Mouse (Mus musculus) G1E (cell line): Measurements from ENCODE around the gene Aurkb. TPM values are rescaled to one million over a fixed set of nuclear protein-coding genes. Genes with fewer than 3 reads are reported as not detected.
A peak's percentile ranks its signal among the peaks of the same experiment; 100 is the strongest.

Experiments used
- ATAC-seq: 2 replicates; pipeline ENCODE4 v1.8.0; 2016; ENCODE audit warnings: mild to moderate bottlenecking; ENCODE audit not compliant: insufficient number of reproducible peaks, poor library complexity, low FRiP score, severe bottlenecking; ENCODE audit errors: extremely low read depth
- DNase-seq: peaks from one replicate; pipeline ENCODE4 v3.0.0; 2012; ENCODE audit warnings: low spot score
- H3K27me3 ChIP-seq: 2 replicates; pipeline ENCODE4 v1.6.1; 2012; ENCODE audit warnings: mild to moderate bottlenecking, low read length, inconsistent platforms; ENCODE audit not compliant: insufficient read depth
- H3K36me3 ChIP-seq: replicated peaks from 2 replicates; pipeline ENCODE3; 2012; ENCODE audit warnings: mild to moderate bottlenecking, inconsistent platforms
- H3K4me1 ChIP-seq: 2 replicates; pipeline ENCODE4 v1.6.1; 2012; ENCODE audit warnings: low read depth, low read length, inconsistent platforms, mixed read lengths; ENCODE audit not compliant: insufficient read depth
- H3K4me3 ChIP-seq: 2 replicates; pipeline ENCODE4 v1.5.1; 2012; ENCODE audit warnings: low read depth, mild to moderate bottlenecking, inconsistent platforms, low read length, moderate library complexity, mixed read lengths
- H3K9me3 ChIP-seq: replicated peaks from 2 replicates; pipeline ENCODE4 v1.6.1; 2012; ENCODE audit warnings: inconsistent platforms
- CTCF ChIP-seq: IDR thresholded peaks from 2 replicates; pipeline ENCODE4 v1.5.1; 2012; ENCODE audit warnings: low read depth, low read length, inconsistent platforms, mixed read lengths
- GATA1 ChIP-seq: IDR thresholded peaks from 2 replicates; pipeline ENCODE4 v1.6.1; 2012; ENCODE audit warnings: borderline replicate concordance, low read length, inconsistent platforms, mixed read lengths
- GATA2 ChIP-seq: IDR thresholded peaks from 2 replicates; pipeline ENCODE4 v1.6.1; 2012; ENCODE audit warnings: low read depth, low read length, inconsistent platforms, borderline replicate concordance
- POLR2AphosphoS5 ChIP-seq: IDR thresholded peaks from 2 replicates; pipeline ENCODE4 v1.6.1; 2012; ENCODE audit warnings: low read depth, low read length, inconsistent platforms; ENCODE audit not compliant: insufficient replicate concordance
- TAL1 ChIP-seq: conservative IDR thresholded peaks from 2 replicates; pipeline ENCODE4 v1.6.1; 2012; ENCODE audit warnings: low read depth, low read length, inconsistent platforms, mixed read lengths
- polyA plus RNA-seq: library from polyadenylated mRNA; stranded (reverse); fragments of >175 nt; gene quantifications from 2 replicates; pipeline ENCODE4 v1.2.3, GENCODE M21; 2012
- total RNA-seq, 2 experiments: library from RNA; stranded (forward) in 1 of 2; stranded (reverse) in 1 of 2; fragments of 200-1000 nt in 1 of 2; fragments of >200 nt in 1 of 2; fragmentation: Nextera tagmentation in 1 of 2; gene quantifications; 2 replicates each; pipeline ENCODE4 v1.2.3; 2014 to 2017

Aurkb gene
- total and polyA plus RNA-seq, 3 experiments, result 117 to 296 (median 241) TPM

DNA sequence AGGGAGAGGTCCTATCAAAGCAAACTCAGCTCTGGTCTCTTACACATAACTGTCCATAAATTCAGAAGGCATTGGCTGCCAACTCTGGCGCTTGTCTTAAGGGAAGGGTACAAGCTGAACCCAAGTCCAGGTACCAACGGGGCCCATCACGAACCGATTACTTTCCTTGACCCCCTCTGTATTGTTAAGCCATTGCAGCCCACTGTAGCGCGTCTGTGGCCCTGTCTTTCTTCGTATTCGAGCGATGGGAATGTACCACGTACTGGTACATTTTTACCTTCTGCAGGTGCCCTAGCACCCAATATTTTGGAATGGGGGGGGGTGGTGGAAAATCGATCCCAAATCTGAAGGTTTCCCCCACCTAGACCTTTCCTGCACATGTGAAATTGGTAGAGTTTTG is 26.8 kb downstream of the Aurkb start:
- ATAC-seq (no peak), DNase-seq (no peak)
- Histone ChIP-seq H3K9me3 (no peaks in the 10 kb centered on the region), H3K4me1 (peaks cover 52% of the 10 kb centered on the region), H3K36me3 (no peaks in the 10 kb centered on the region), H3K27me3 (no peaks in the 10 kb centered on the region), H3K4me3 (peak overlapping the region; percentile 61; the same call in 1 of the 2 replicates)
- TF ChIP-seq CTCF (no peak), GATA2 (no peak), TAL1 (no peak), GATA1 (no peak), POLR2AphosphoS5 (no peak)

DNA sequence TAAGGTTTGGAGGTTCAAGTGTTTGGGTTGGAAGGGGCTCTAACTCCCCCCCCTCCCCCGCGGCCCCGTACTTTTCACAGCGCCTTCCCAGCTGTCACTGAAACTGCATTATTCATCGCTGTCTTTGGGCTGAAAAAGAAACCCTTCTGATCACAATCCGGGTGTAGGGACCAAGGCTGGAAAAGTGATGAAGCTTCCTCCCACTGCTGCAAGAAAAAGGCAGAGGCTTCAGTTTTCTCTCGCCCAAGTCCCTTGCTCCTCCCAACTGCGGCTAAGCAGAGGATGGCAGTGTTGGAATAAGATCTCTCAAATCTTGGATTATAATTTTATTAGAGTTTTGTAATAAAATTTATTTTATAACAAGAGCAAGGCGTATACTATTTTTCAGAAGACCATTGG is 27.2 kb downstream of the Aurkb start:
- DNase-seq, result no peak
- ATAC-seq, result no peak
- peak overlapping the region; percentile 61; the same call in 1 of the 2 replicates for H3K4me3 ChIP-seq

DNA sequence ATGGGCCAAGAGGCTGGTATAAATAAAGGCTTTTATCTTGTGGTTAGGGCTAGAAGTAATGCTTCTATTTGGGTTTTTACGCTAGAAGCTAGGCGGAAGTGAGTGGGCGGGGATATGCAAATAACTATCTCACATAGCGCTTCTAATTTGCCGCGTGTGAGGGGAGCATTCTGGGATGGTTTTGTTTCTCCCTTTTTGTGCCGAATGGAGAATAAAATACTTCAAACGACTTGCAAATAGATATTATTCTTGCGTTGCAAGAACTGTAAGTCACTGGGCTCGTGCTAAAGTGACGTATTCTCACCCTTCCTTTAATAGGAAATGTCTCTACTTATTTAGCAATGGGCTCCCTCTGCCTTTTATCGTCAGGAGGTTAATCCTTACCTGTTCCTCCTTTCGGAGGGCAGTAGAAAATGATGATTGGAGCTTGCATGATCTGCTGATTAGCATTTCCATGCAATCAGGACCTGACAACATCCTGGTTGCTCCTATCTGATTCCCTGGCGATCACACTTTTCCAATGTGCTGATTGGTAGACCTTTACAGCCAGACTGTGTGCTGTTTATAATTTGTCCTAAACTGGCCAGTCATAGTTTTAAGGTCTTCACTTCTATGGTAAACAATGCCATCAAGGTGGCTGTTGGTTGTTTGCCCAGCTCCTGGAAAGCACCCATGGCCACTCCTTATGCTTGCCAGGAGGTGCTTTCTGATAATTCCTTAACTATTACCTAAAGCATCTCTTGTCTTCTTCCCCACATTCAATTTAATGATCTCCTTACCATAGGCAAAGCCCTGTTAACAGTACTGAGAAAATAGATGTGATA is 27.8 kb downstream of the Aurkb start:
- Histone ChIP-seq H3K4me1 (peaks cover 59% of the 10 kb centered on the region), H3K4me3 (no peak overlapping the region), H3K27me3 (0 out of 2 replicates have a peak, but pooled peaks cover 3% of the 10 kb centered on the region), H3K9me3 (no peaks in the 10 kb centered on the region), H3K36me3 (no peaks in the 10 kb centered on the region)
- peak; percentile 79 for ATAC-seq
- DNase-seq, result peak; percentile 82
- TF ChIP-seq TAL1 (no peak), GATA2 (0 out of 2 replicates have a peak, but pooled peaks have one; percentile 58), CTCF (no peak), POLR2AphosphoS5 (peak; percentile 100), GATA1 (no peak)

More for the DNA sequence above, 27.2 kb downstream of the Aurkb start:
- Histone ChIP-seq H3K9me3 (no peaks in the 10 kb centered on the region), H3K4me1 (peaks cover 56% of the 10 kb centered on the region), H3K36me3 (no peaks in the 10 kb centered on the region), H3K27me3 (0 out of 2 replicates have a peak, but pooled peaks cover 3% of the 10 kb centered on the region)
- TF ChIP-seq TAL1 (no peak), CTCF (no peak), GATA1 (no peak), POLR2AphosphoS5 (no peak), GATA2 (no peak)

DNA sequence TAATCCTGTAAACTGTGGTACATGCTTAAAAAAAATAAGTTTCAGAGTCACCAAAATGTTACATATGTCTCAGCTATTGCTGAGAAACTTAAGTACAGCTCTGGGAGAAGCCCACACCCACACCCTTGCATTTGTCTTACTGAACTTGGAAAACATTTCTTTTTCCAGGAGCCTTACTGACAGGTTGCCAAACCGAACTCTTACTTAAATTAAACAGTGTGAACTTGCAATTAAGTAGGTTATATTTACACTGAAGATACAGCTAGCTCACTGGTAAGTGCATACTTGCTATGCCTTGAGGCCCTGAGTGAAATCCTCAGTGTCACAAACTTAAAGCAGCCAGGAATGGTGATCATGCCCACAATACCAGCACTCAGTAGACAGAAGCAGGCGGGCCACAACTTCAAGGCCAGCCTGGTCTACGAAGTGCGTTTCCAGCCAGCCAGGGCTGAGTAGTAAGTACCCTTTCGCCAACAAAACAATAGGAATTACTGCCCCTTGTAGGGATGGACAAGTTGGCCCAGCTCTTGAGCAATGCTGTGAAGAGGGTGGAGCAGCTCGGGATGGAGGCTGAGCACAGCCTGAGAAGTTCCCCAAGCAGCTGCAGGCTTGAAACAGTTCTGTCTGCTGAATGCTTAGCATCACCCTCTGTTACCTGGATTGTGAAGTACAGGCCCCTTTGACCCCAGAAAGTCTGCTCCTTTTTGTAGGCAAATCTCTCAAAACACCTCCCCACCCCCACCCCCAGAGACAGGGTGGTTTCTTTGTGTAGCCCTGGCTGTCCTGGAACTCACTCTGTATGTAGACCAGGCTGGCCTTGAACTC is 28.7 kb downstream of the Aurkb start:
- no peak for DNase-seq
- peaks cover 63% of the 10 kb centered on the region for H3K4me1 ChIP-seq
- no peak overlapping the region; the same call in 1 of the 2 replicates for H3K4me3 ChIP-seq
- no peak for ATAC-seq
- TF ChIP-seq POLR2AphosphoS5, result peak; percentile 14; the same call in 1 of the 2 replicates
- TF ChIP-seq CTCF, result no peak
- no peak for TF ChIP-seq GATA1
- TF ChIP-seq TAL1, result no peak
- TF ChIP-seq GATA2, result no peak
- no peaks in the 10 kb centered on the region for H3K9me3 ChIP-seq
- no peaks in the 10 kb centered on the region for H3K36me3 ChIP-seq
- 0 out of 2 replicates have a peak, but pooled peaks cover 3% of the 10 kb centered on the region for H3K27me3 ChIP-seq

DNA sequence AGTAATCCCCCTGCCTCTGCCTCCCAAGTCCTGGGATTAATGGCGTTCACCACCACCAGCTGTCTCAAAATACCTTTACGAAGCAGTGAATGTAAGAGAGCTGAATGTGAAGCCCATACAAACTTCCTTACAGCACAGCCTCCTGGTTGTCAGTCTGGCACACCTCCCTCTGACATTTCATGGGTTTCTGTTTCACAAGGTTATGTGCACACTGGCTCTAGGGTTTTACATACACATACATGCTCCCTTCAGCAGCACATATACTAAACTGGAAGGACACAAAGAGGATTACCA is 29.3 kb downstream of the Aurkb start:
- peaks cover 61% of the 10 kb centered on the region for H3K4me1 ChIP-seq
- H3K27me3 ChIP-seq, result 0 out of 2 replicates have a peak, but pooled peaks cover 3% of the 10 kb centered on the region
- H3K9me3 ChIP-seq, result no peaks in the 10 kb centered on the region
- ATAC-seq (no peak), DNase-seq (no peak)
- no peak overlapping the region for H3K4me3 ChIP-seq
- no peaks in the 10 kb centered on the region for H3K36me3 ChIP-seq
- TF ChIP-seq GATA2 (no peak), GATA1 (no peak), CTCF (no peak), POLR2AphosphoS5 (no peak), TAL1 (no peak)
